ENCODE assay signal across 25 mouse cellular contexts in the genomic region with DNA sequence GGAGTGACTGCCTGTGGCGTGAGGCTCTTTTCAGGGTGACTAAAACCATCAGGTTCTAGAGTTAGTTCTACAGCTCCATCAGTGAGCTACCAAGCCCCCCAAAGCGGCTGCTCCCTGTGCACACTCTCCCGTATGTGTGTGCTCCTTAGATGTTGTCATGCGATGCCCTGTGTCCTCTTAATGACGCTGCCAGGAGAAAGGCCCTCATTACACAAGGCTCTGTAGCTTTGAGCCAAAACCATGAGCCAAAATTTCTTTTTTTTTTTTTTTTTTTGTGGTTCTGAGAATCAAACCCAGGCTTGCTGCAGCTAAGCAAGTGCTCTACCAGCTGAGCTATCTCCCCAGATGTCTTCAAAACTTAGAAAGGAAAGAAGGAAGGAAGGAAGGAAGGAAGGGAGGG.
"Had no signal": no experiment of that assay in that cellular context is flagged by ENCODE, and none has a peak within 500 bp of the region (broad histone marks: within the 10 kb centered on the region; RNA-seq: fewer than 3 reads in every experiment).

No protein-coding gene starts in this region.

- H3K4me2 ChIP-seq: heart, embryonic 11.5 days; heart, embryonic 13.5 days; heart, embryonic 15.5 days; hindbrain, embryonic 13.5 days; hindbrain, embryonic 15.5 days; kidney, embryonic 15.5 days; limb, embryonic 12.5 days; liver, embryonic 11.5 days had no signal

- H3K27ac ChIP-seq: heart, adult 2 months; heart, embryonic 13.5 days; heart, embryonic 15.5 days; hindbrain, embryonic 13.5 days; hindbrain, embryonic 15.5 days; hindbrain, postnatal 0 days; kidney, embryonic 15.5 days; kidney, postnatal 0 days; left cerebral cortex, adult 2 months; limb, embryonic 10.5 days; limb, embryonic 12.5 days had no signal

- ATAC-seq: hindbrain, postnatal 0 days; intestine, embryonic 16.5 days had no signal

- H3K4me1 ChIP-seq: heart, embryonic 13.5 days; heart, embryonic 15.5 days; hindbrain, embryonic 13.5 days; hindbrain, embryonic 15.5 days; kidney, embryonic 15.5 days; limb, embryonic 10.5 days; limb, embryonic 12.5 days had no signal

- H3K9me3 ChIP-seq: heart, embryonic 13.5 days; heart, embryonic 15.5 days; hindbrain, embryonic 13.5 days; hindbrain, embryonic 15.5 days; kidney, embryonic 15.5 days; limb, embryonic 10.5 days; limb, embryonic 12.5 days had no signal

- DNase-seq: gastrocnemius, postnatal 14 days; gastrocnemius, postnatal 36 days; heart, adult 11 months; heart, adult 2 months; heart, postnatal 14 days; heart, postnatal 36 days; kidney, adult 11 months; kidney, adult 2 months; kidney, adult 9 months; kidney, postnatal 14 days; kidney, postnatal 36 days; layer of hippocampus, adult 9-11 months had no signal

- H3K36me3 ChIP-seq: heart, embryonic 13.5 days; heart, embryonic 15.5 days; hindbrain, embryonic 13.5 days; hindbrain, embryonic 15.5 days; kidney, embryonic 15.5 days; limb, embryonic 10.5 days; limb, embryonic 12.5 days had no signal

- H3K4me3 ChIP-seq: heart, adult 2 months; heart, embryonic 13.5 days; heart, embryonic 15.5 days; hindbrain, embryonic 13.5 days; hindbrain, embryonic 15.5 days; kidney, embryonic 15.5 days; left cerebral cortex, adult 2 months; limb, embryonic 10.5 days; limb, embryonic 12.5 days had no signal

- H3K27me3 ChIP-seq: hindbrain, embryonic 15.5 days; limb, embryonic 12.5 days had no signal

- H3K9ac ChIP-seq: heart, embryonic 13.5 days; heart, embryonic 15.5 days; hindbrain, embryonic 13.5 days; hindbrain, embryonic 15.5 days; kidney, embryonic 15.5 days; limb, embryonic 12.5 days had no signal
